Mouse (Mus musculus) MEL (cell line): ENCODE results near the gene Itgb3. TPM values are rescaled to one million over a fixed set of nuclear protein-coding genes. Genes with fewer than 3 reads are reported as not detected.
A peak's percentile ranks its signal among the peaks of the same experiment; 100 is the strongest.

Experiments used
- DNase-seq: peaks from one replicate; pipeline ENCODE4 v3.0.0; 2011; ENCODE audit warnings: low read depth, low spot score
- H3K27ac ChIP-seq: 2 replicates; pipeline ENCODE4 v1.5.1; 2012; ENCODE audit warnings: low read depth, mild to moderate bottlenecking, control low read depth, low read length, moderate library complexity; ENCODE audit not compliant: control insufficient read depth
- H3K27me3 ChIP-seq, 2 experiments: fragments of 150-350 bp in 1 of 2; sonication (generic) in 1 of 2; 2 replicates each; pipeline ENCODE4 v1.6.1; 2012; ENCODE audit warnings: low read length in 2 of 2, mild to moderate bottlenecking in 2 of 2, improper control_type of control experiment in 1 of 2, moderate library complexity in 1 of 2; ENCODE audit not compliant: insufficient read depth in 2 of 2, control insufficient read depth in 1 of 2
- H3K36me3 ChIP-seq, 2 experiments: 2 replicates each; pipeline ENCODE4 v1.6.1; 2012 to 2014; ENCODE audit warnings: low read length in 2 of 2, improper control_type of control experiment in 1 of 2, inconsistent platforms in 1 of 2, mild to moderate bottlenecking in 1 of 2; ENCODE audit not compliant: insufficient read depth in 2 of 2, control insufficient read depth in 1 of 2
- H3K4me1 ChIP-seq, 2 experiments: fragments of 150-350 bp in 1 of 2; sonication (generic) in 1 of 2; 2 replicates each; pipeline ENCODE4 v1.6.1; 2012; ENCODE audit warnings: low read length in 2 of 2, improper control_type of control experiment in 1 of 2, mild to moderate bottlenecking in 1 of 2; ENCODE audit not compliant: insufficient read depth in 2 of 2, control insufficient read depth in 1 of 2
- H3K4me3 ChIP-seq, 2 experiments: fragments of 150-350 bp in 1 of 2; sonication (generic) in 1 of 2; 2 replicates each; pipeline ENCODE4 v1.5.1; 2012; ENCODE audit warnings: low read depth in 2 of 2, low read length in 2 of 2, mild to moderate bottlenecking in 2 of 2, moderate library complexity in 2 of 2, control low read depth in 1 of 2, improper control_type of control experiment in 1 of 2; ENCODE audit not compliant: control insufficient read depth in 1 of 2, insufficient read depth in 1 of 2
- H3K79me2 ChIP-seq: 2 replicates; pipeline ENCODE4 v1.6.1; 2012; ENCODE audit warnings: mild to moderate bottlenecking, low read length, moderate library complexity; ENCODE audit not compliant: control insufficient read depth, poor library complexity, insufficient read depth
- H3K9ac ChIP-seq: 2 replicates; pipeline ENCODE4 v1.6.1; 2012; ENCODE audit warnings: low read depth, mild to moderate bottlenecking, control low read depth, low read length, moderate library complexity; ENCODE audit not compliant: control insufficient read depth, poor library complexity, severe bottlenecking
- H3K9me3 ChIP-seq: fragments of 150-350 bp; sonication (generic); replicated peaks from 2 replicates; pipeline ENCODE4 v1.6.1; 2012; ENCODE audit warnings: mild to moderate bottlenecking, low read length, improper control_type of control experiment, moderate library complexity; ENCODE audit not compliant: insufficient read depth
- BHLHE40 ChIP-seq: IDR thresholded peaks from 2 replicates; pipeline ENCODE4 v1.6.1; 2012; ENCODE audit warnings: low read depth, mild to moderate bottlenecking, inconsistent platforms, low read length, improper control_type of control experiment, borderline replicate concordance
- CHD1 ChIP-seq: IDR thresholded peaks from 2 replicates; pipeline ENCODE4 v1.6.1; 2012; ENCODE audit warnings: low read depth, mild to moderate bottlenecking, inconsistent platforms, low read length, improper control_type of control experiment
- CHD2 ChIP-seq: IDR thresholded peaks from 2 replicates; pipeline ENCODE4 v1.6.1; 2011; ENCODE audit warnings: low read length, improper control_type of control experiment
- CTCF ChIP-seq, 3 experiments: IDR thresholded peaks in 2 of 3; conservative IDR thresholded peaks in 1 of 3; 2 replicates each; pipeline ENCODE4 v1.5.1; 2011 to 2012; ENCODE audit warnings: low read length in 3 of 3, low read depth in 2 of 3, mild to moderate bottlenecking in 2 of 3, improper control_type of control experiment in 1 of 3, inconsistent platforms in 1 of 3, mixed read lengths in 1 of 3, moderate library complexity in 1 of 3; ENCODE audit not compliant: control insufficient read depth in 1 of 3, insufficient read depth in 1 of 3, poor library complexity in 1 of 3, severe bottlenecking in 1 of 3
- E2F4 ChIP-seq: IDR thresholded peaks from 2 replicates; pipeline ENCODE4 v1.6.1; 2011; ENCODE audit warnings: low read depth, low read length, improper control_type of control experiment, borderline replicate concordance
- ELF1 ChIP-seq: IDR thresholded peaks from 2 replicates; pipeline ENCODE4 v1.6.1; 2014; ENCODE audit warnings: low read depth, mild to moderate bottlenecking, inconsistent platforms, low read length, improper control_type of control experiment, moderate library complexity
- EP300 ChIP-seq, 2 experiments: IDR thresholded peaks; 2 replicates each; pipeline ENCODE4 v1.6.1; 2011; ENCODE audit warnings: improper control_type of control experiment in 2 of 2, low read length in 2 of 2, low read depth in 1 of 2, mild to moderate bottlenecking in 1 of 2
- GABPA ChIP-seq: IDR thresholded peaks from 2 replicates; pipeline ENCODE4 v1.6.1; 2012; ENCODE audit warnings: low read depth, mild to moderate bottlenecking, inconsistent platforms, low read length, improper control_type of control experiment, moderate library complexity
- GATA1 ChIP-seq: IDR thresholded peaks from 2 replicates; pipeline ENCODE4 v1.6.1; 2011; ENCODE audit warnings: low read depth, low read length, improper control_type of control experiment
- JUND ChIP-seq: IDR thresholded peaks from 2 replicates; pipeline ENCODE4 v1.6.1; 2011; ENCODE audit warnings: low read depth, mild to moderate bottlenecking, improper control_type of control experiment, low read length
- MAFK ChIP-seq: IDR thresholded peaks from 2 replicates; pipeline ENCODE4 v1.6.1; 2011; ENCODE audit warnings: low read depth, mild to moderate bottlenecking, low read length, improper control_type of control experiment, borderline replicate concordance
- MAX ChIP-seq: IDR thresholded peaks from 2 replicates; pipeline ENCODE4 v1.6.1; 2011; ENCODE audit warnings: low read length, improper control_type of control experiment
- MAZ ChIP-seq: IDR thresholded peaks from 2 replicates; pipeline ENCODE4 v1.6.1; 2012; ENCODE audit warnings: low read depth, mild to moderate bottlenecking, inconsistent platforms, low read length, improper control_type of control experiment
- MEF2A ChIP-seq: IDR thresholded peaks from 2 replicates; pipeline ENCODE4 v1.6.1; 2014; ENCODE audit warnings: low read depth, mild to moderate bottlenecking, inconsistent platforms, low read length, improper control_type of control experiment; ENCODE audit not compliant: poor library complexity, insufficient replicate concordance, severe bottlenecking; ENCODE audit errors: extremely low read depth
- MXI1 ChIP-seq: IDR thresholded peaks from 2 replicates; pipeline ENCODE4 v1.6.1; 2011; ENCODE audit warnings: mild to moderate bottlenecking, low read depth, low read length, improper control_type of control experiment
- MYB ChIP-seq: IDR thresholded peaks from 2 replicates; pipeline ENCODE4 v1.6.1; 2011; ENCODE audit warnings: mild to moderate bottlenecking, low read depth, low read length, improper control_type of control experiment
- NRF1 ChIP-seq: IDR thresholded peaks from 2 replicates; pipeline ENCODE4 v1.6.1; 2014; ENCODE audit warnings: low read depth, mild to moderate bottlenecking, inconsistent platforms, low read length, improper control_type of control experiment, moderate library complexity; ENCODE audit not compliant: poor library complexity, insufficient read depth, severe bottlenecking
- POLR2AphosphoS5 ChIP-seq: IDR thresholded peaks from 2 replicates; pipeline ENCODE4 v1.6.1; 2012; ENCODE audit warnings: low read depth, borderline replicate concordance, mild to moderate bottlenecking, inconsistent platforms, low read length, moderate library complexity, mixed read lengths
- SIN3A ChIP-seq: IDR thresholded peaks from 2 replicates; pipeline ENCODE4 v1.6.1; 2012; ENCODE audit warnings: low read length, improper control_type of control experiment, inconsistent platforms
- TAL1 ChIP-seq: IDR thresholded peaks from 2 replicates; pipeline ENCODE4 v1.6.1; 2012; ENCODE audit warnings: mild to moderate bottlenecking, inconsistent platforms, low read length, moderate library complexity, mixed read lengths
- UBTF ChIP-seq: IDR thresholded peaks from 2 replicates; pipeline ENCODE4 v1.6.1; 2012; ENCODE audit warnings: low read depth, mild to moderate bottlenecking, inconsistent platforms, low read length, improper control_type of control experiment, moderate library complexity, borderline replicate concordance; ENCODE audit not compliant: insufficient read depth
- USF1 ChIP-seq: IDR thresholded peaks from 2 replicates; pipeline ENCODE4 v1.6.1; 2014; ENCODE audit warnings: low read depth, mild to moderate bottlenecking, inconsistent platforms, low read length, improper control_type of control experiment, moderate library complexity
- USF2 ChIP-seq, 2 experiments: IDR thresholded peaks; 2 replicates each; pipeline ENCODE4 v1.6.1; 2011 to 2012; ENCODE audit warnings: improper control_type of control experiment in 2 of 2, low read length in 2 of 2, borderline replicate concordance in 1 of 2, inconsistent platforms in 1 of 2, low read depth in 1 of 2, mild to moderate bottlenecking in 1 of 2; ENCODE audit not compliant: insufficient read depth in 1 of 2
- ZKSCAN1 ChIP-seq: IDR thresholded peaks from 2 replicates; pipeline ENCODE4 v1.6.1; 2012; ENCODE audit warnings: low read depth, mild to moderate bottlenecking, inconsistent platforms, low read length, improper control_type of control experiment, moderate library complexity
- ZMIZ1 ChIP-seq: IDR thresholded peaks from 2 replicates; pipeline ENCODE4 v1.6.1; 2012; ENCODE audit warnings: low read depth, mild to moderate bottlenecking, inconsistent platforms, low read length, improper control_type of control experiment, moderate library complexity
- ZNF384 ChIP-seq: IDR thresholded peaks from 2 replicates; pipeline ENCODE4 v1.6.1; 2012; ENCODE audit warnings: low read depth, mild to moderate bottlenecking, inconsistent platforms, low read length, improper control_type of control experiment
- polyA plus RNA-seq, 2 experiments: library from polyadenylated mRNA; stranded (reverse) in 1 of 2; unstranded in 1 of 2; fragments of >175 nt in 1 of 2; fragments of >200 nt in 1 of 2; gene quantifications; 2 replicates each; pipeline versions ENCODE4 v1.2.1 to v1.2.4; 2012; ENCODE audit warnings: low replicate concordance in 2 of 2, low read depth in 1 of 2; ENCODE audit not compliant: insufficient read length in 2 of 2, insufficient read depth in 1 of 2, missing spikeins in 1 of 2
- total RNA-seq: library from RNA; depleted of rRNA; stranded (reverse); fragments of 300-350 nt; gene quantifications from 2 replicates; pipeline ENCODE4 v1.2.3, GENCODE M21; 2012

Itgb3 gene
- total and polyA plus RNA-seq, 3 experiments: 0.08 to 0.32 TPM; not detected in 1

DNA sequence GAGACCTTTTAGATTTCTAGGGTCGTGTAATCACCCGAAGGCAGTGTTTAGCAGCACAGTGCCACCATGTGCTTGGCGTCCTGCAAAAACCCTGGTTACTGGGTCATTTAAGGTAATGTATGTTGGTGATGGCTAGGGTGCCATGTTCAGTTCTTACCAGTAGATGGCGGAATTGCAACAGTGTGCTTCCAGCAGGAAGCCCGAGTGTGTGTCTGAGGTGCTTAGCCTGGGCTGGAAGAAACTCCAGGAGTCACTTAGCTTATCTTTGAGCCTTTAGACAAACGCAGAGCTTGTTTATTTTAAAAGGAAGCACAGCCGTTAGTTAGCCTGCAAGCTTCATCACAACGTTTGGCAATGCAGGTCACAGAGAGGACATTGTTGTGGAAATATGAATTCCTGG is 17.7 kb upstream of the Itgb3 start (continued):
- no peak for TF ChIP-seq NRF1
- peak; percentile 87 to 99 (median 99) for TF ChIP-seq CTCF (IDR thresholded peaks at IDR 0.05 in 2 of 3, conservative IDR thresholded peaks at IDR 0.05 in 1 of 3; ENCODE audit: control insufficient read depth in 1 of 3, insufficient read depth in 1 of 3, low read depth in 2 of 3, low read length in 3 of 3, poor library complexity in 1 of 3, severe bottlenecking in 1 of 3)
- no peak for TF ChIP-seq ELF1
- no peak for TF ChIP-seq GABPA
- TF ChIP-seq ZMIZ1: no peak
- TF ChIP-seq MYB: no peak
- no peak for TF ChIP-seq MAFK
- no peak for TF ChIP-seq EP300 (IDR thresholded peaks at IDR 0.05; ENCODE audit: low read depth in 1 of 2, low read length in 2 of 2)
- no peak for TF ChIP-seq USF1

- no peak for DNase-seq
- Histone ChIP-seq H3K4me3 (no peak overlapping the region), H3K4me1 (peaks cover 0 to 11% of the 10 kb centered on the region in 2 experiments; a peak in 1 of 4 replicates)
Observed at GRCm38 (mm10) chr11:104592066-104592835, 15.5 kb upstream of the Itgb3 start.

DNA sequence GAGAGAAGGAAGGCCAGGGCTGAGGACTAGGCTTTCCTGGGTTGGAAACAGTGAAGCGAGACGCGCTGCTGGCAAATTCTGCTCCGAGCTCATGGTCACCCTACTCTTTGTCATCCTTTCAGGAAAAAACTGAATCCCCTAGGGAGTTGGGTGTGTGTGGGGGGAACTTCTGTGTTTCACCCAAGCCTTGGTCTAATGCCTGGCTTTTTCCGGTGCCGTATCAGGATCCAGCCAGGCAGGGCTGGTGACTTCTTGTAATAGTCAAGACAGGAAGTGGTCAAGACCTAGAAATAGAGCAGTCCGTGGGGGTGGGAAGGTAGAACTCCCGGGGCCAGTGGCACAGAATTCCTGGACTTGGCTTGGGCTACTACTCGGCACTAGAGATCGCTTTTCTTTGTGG is 11.4 kb upstream of the Itgb3 start:
- Histone ChIP-seq H3K27ac (no peak overlapping the region), H3K79me2 (no peaks in the 10 kb centered on the region), H3K4me3 (no peak overlapping the region), H3K4me1 (peaks cover 0 to 6% of the 10 kb centered on the region in 2 experiments; a peak in 1 of 4 replicates), H3K9me3 (no peaks in the 10 kb centered on the region), H3K9ac (no peak overlapping the region), H3K27me3 (peaks cover 2 to 3% of the 10 kb centered on the region in 2 experiments), H3K36me3 (peaks cover 0 to 4% of the 10 kb centered on the region in 2 experiments; a peak in 1 of 4 replicates)
- DNase-seq: no peak
- no peak for TF ChIP-seq GATA1
- TF ChIP-seq E2F4: no peak
- TF ChIP-seq ZKSCAN1: no peak
- peak; percentile 28 to 42; a peak in 2 of 4 replicates for TF ChIP-seq EP300 (IDR thresholded peaks at IDR 0.05; ENCODE audit: low read depth in 1 of 2, low read length in 2 of 2)
- TF ChIP-seq CTCF (IDR thresholded peaks at IDR 0.05 in 2 of 3, conservative IDR thresholded peaks at IDR 0.05 in 1 of 3; ENCODE audit: control insufficient read depth in 1 of 3, insufficient read depth in 1 of 3, low read depth in 2 of 3, low read length in 3 of 3, poor library complexity in 1 of 3, severe bottlenecking in 1 of 3): no peak
- no peak for TF ChIP-seq BHLHE40
- TF ChIP-seq TAL1: peak; percentile 15; the same call in 1 of the 2 replicates

More at GRCm38 (mm10) chr11:104592066-104592835, 15.5 kb upstream of the Itgb3 start:
- Histone ChIP-seq H3K27ac (no peak overlapping the region), H3K9me3 (no peaks in the 10 kb centered on the region), H3K9ac (no peak overlapping the region), H3K79me2 (no peaks in the 10 kb centered on the region), H3K27me3 (no peaks in the 10 kb centered on the region; a peak in 1 of 4 replicates), H3K36me3 (peaks cover 0 to 4% of the 10 kb centered on the region in 2 experiments; a peak in 1 of 4 replicates)
- TF ChIP-seq CHD2 (no peak), GABPA (no peak), MAX (no peak), UBTF (no peak), CTCF (IDR thresholded peaks at IDR 0.05 in 2 of 3, conservative IDR thresholded peaks at IDR 0.05 in 1 of 3; ENCODE audit: control insufficient read depth in 1 of 3, insufficient read depth in 1 of 3, low read depth in 2 of 3, low read length in 3 of 3, poor library complexity in 1 of 3, severe bottlenecking in 1 of 3) (no peak), MAZ (no peak), MXI1 (no peak), CHD1 (no peak), POLR2AphosphoS5 (no peak), BHLHE40 (no peak), USF2 (IDR thresholded peaks at IDR 0.05; ENCODE audit: borderline replicate concordance in 1 of 2, insufficient read depth in 1 of 2, low read depth in 1 of 2, low read length in 2 of 2) (no peak), ZNF384 (no peak), JUND (no peak), SIN3A (no peak), ELF1 (no peak), GATA1 (no peak), MEF2A (no peak)
